Mouse (Mus musculus) liver, embryonic 15.5 days (tissue): ENCODE results near the gene Grpel1. TPM values are rescaled to one million over a fixed set of nuclear protein-coding genes. Genes with fewer than 3 reads are reported as not detected.
A peak's percentile ranks its signal among the peaks of the same experiment; 100 is the strongest.

ENCODE experiments used
- ATAC-seq: fragments of 200-750 bp; cut with Nextera tagmentation; 2 replicates; pipeline ENCODE4 v1.8.0; 2017; ENCODE audit warnings: moderate number of reproducible peaks, mild to moderate bottlenecking, moderate library complexity; ENCODE audit not compliant: insufficient read depth
- H3K27ac ChIP-seq: fragments of 300-500 bp; sonication (generic); replicated peaks from 2 replicates; pipeline ENCODE4 v1.5.1; 2015; ENCODE audit warnings: mild to moderate bottlenecking, inconsistent platforms
- H3K27me3 ChIP-seq: fragments of 300-500 bp; sonication (generic); 2 replicates; pipeline ENCODE4 v1.6.1; 2015; ENCODE audit warnings: mild to moderate bottlenecking, inconsistent platforms
- H3K36me3 ChIP-seq: fragments of 300-500 bp; sonication (generic); replicated peaks from 2 replicates; pipeline ENCODE4 v1.6.1; 2015; ENCODE audit warnings: moderate library complexity, mild to moderate bottlenecking, inconsistent platforms
- H3K4me1 ChIP-seq: fragments of 300-500 bp; sonication (generic); replicated peaks from 2 replicates; pipeline ENCODE4 v1.6.1; 2015; ENCODE audit warnings: inconsistent platforms
- H3K4me2 ChIP-seq: fragments of 300-500 bp; sonication (generic); 2 replicates; pipeline ENCODE4 v1.6.1; 2015; ENCODE audit warnings: moderate library complexity, mild to moderate bottlenecking, inconsistent platforms
- H3K4me3 ChIP-seq: fragments of 300-500 bp; sonication (generic); replicated peaks from 2 replicates; pipeline ENCODE4 v1.5.1; 2015; ENCODE audit warnings: mild to moderate bottlenecking, inconsistent platforms
- H3K9ac ChIP-seq: fragments of 300-500 bp; sonication (generic); 2 replicates; pipeline ENCODE4 v1.6.1; 2015; ENCODE audit warnings: moderate library complexity, mild to moderate bottlenecking, inconsistent platforms
- H3K9me3 ChIP-seq: fragments of 300-500 bp; sonication (generic); replicated peaks from 2 replicates; pipeline ENCODE4 v1.6.1; 2016; ENCODE audit warnings: inconsistent platforms
- WGBS: fragments of 180-500 bp; shearing (Covaris S2); methylation state at CpG from one replicate; pipeline ENCODE4 v1.1.7; 2015; ENCODE audit warnings: mixed read lengths; ENCODE audit not compliant: insufficient replicate concordance; 5-methylcytosine and 5-hydroxymethylcytosine counted together
- polyA plus RNA-seq: library from polyadenylated mRNA; unstranded; fragments of >200 nt; fragmentation: Nextera tagmentation; extraction: Ambion mirVana; gene quantifications from 2 replicates; pipeline ENCODE4 v1.2.1, GENCODE M21; 2015

Gene Grpel1
- polyA plus RNA-seq, 1 experiment from 2014 or later, result 36.9 TPM

GRCm38 (mm10) chr5:36461231-36461630 lies 3.6 kb upstream of the Grpel1 start:
- 47% methylated on average over 2 of the region's 2 CpGs for WGBS
- no peak for ATAC-seq
- H3K9ac ChIP-seq, result no peak overlapping the region
- no peak overlapping the region for H3K4me2 ChIP-seq
- H3K27me3 ChIP-seq, result 0 out of 2 replicates have a peak, but pooled peaks cover 9% of the 10 kb centered on the region
- no peak overlapping the region for H3K4me3 ChIP-seq
- H3K36me3 ChIP-seq, result no peaks in the 10 kb centered on the region
- H3K27ac ChIP-seq, result no peak overlapping the region
- H3K9me3 ChIP-seq, result no peaks in the 10 kb centered on the region
- peaks cover 26% of the 10 kb centered on the region for H3K4me1 ChIP-seq

- no peaks in the 10 kb centered on the region for H3K27me3 ChIP-seq
- H3K4me1 ChIP-seq, result peaks cover 34% of the 10 kb centered on the region
- no peak overlapping the region for H3K4me2 ChIP-seq
- H3K36me3 ChIP-seq, result peaks cover 5% of the 10 kb centered on the region; the same call in 1 of the 2 replicates
- no peak overlapping the region for H3K4me3 ChIP-seq
- H3K27ac ChIP-seq, result no peak overlapping the region
- WGBS, result 11% methylated on average over 7 of the region's 7 CpGs
- ATAC-seq, result no peak
- no peak overlapping the region for H3K9ac ChIP-seq
- H3K9me3 ChIP-seq, result no peaks in the 10 kb centered on the region
Measured at GRCm38 (mm10) chr5:36462810-36463209, 2.0 kb upstream of the Grpel1 start.

GRCm38 (mm10) chr5:36463391-36463790 lies 1.4 kb upstream of the Grpel1 start:
- Histone ChIP-seq H3K4me1 (peaks cover 34% of the 10 kb centered on the region), H3K9ac (no peak overlapping the region), H3K4me2 (no peak overlapping the region), H3K9me3 (no peaks in the 10 kb centered on the region), H3K27ac (no peak overlapping the region), H3K27me3 (no peaks in the 10 kb centered on the region), H3K36me3 (peaks cover 10% of the 10 kb centered on the region), H3K4me3 (no peak overlapping the region)
- WGBS, result 61% methylated on average over 5 of the region's 5 CpGs
- ATAC-seq, result no peak

- peak overlapping the region; percentile 85 for H3K27ac ChIP-seq
- ATAC-seq, result no peak
- H3K4me3 ChIP-seq, result peak overlapping the region; percentile 87
- peak overlapping the region; percentile 94 for H3K4me2 ChIP-seq
- peaks cover 34% of the 10 kb centered on the region for H3K4me1 ChIP-seq
- 3% methylated on average over 8 of the region's 8 CpGs for WGBS
- no peaks in the 10 kb centered on the region for H3K9me3 ChIP-seq
- no peaks in the 10 kb centered on the region for H3K27me3 ChIP-seq
- H3K36me3 ChIP-seq, result peaks cover 34% of the 10 kb centered on the region
- peak overlapping the region; percentile 79 for H3K9ac ChIP-seq
Measured at GRCm38 (mm10) chr5:36465889-36466288, 1.1 kb downstream of the Grpel1 start.

GRCm38 (mm10) chr5:36471206-36471605 lies 6.4 kb downstream of the Grpel1 start:
- Histone ChIP-seq H3K4me1 (peaks cover 9% of the 10 kb centered on the region), H3K4me2 (no peak overlapping the region), H3K27me3 (no peaks in the 10 kb centered on the region), H3K9ac (no peak overlapping the region), H3K27ac (no peak overlapping the region), H3K36me3 (peaks cover 76% of the 10 kb centered on the region), H3K4me3 (no peak overlapping the region), H3K9me3 (no peaks in the 10 kb centered on the region)
- WGBS, result 85% methylated on average over 8 of the region's 8 CpGs
- ATAC-seq, result no peak

- Histone ChIP-seq H3K27me3 (no peaks in the 10 kb centered on the region), H3K4me3 (no peak overlapping the region), H3K36me3 (peaks cover 75% of the 10 kb centered on the region), H3K4me1 (peaks cover 10% of the 10 kb centered on the region), H3K9ac (no peak overlapping the region), H3K4me2 (no peak overlapping the region), H3K27ac (no peak overlapping the region), H3K9me3 (no peaks in the 10 kb centered on the region)
- ATAC-seq, result no peak
- WGBS, result 75% methylated on average over 4 of the region's 4 CpGs
Measured at GRCm38 (mm10) chr5:36472876-36473655, 8.3 kb downstream of the Grpel1 start.

GRCm38 (mm10) chr5:36474283-36474682 lies 9.5 kb downstream of the Grpel1 start:
- ATAC-seq, result no peak; the same call in 1 of the 2 replicates
- H3K9ac ChIP-seq, result no peak overlapping the region
- no peaks in the 10 kb centered on the region for H3K9me3 ChIP-seq

GRCm38 (mm10) chr5:36477486-36477885 lies 12.7 kb downstream of the Grpel1 start:
- Histone ChIP-seq H3K27me3 (no peaks in the 10 kb centered on the region), H3K27ac (no peak overlapping the region), H3K36me3 (peaks cover 32% of the 10 kb centered on the region), H3K4me3 (no peak overlapping the region), H3K4me1 (peaks cover 51% of the 10 kb centered on the region), H3K4me2 (no peak overlapping the region; the same call in 1 of the 2 replicates), H3K9ac (no peak overlapping the region), H3K9me3 (no peaks in the 10 kb centered on the region)
- no peak for ATAC-seq
- WGBS, result 42% methylated on average over 3 of the region's 3 CpGs

More at GRCm38 (mm10) chr5:36474283-36474682, 9.5 kb downstream of the Grpel1 start:
- Histone ChIP-seq H3K27me3 (no peaks in the 10 kb centered on the region), H3K36me3 (peaks cover 64% of the 10 kb centered on the region), H3K27ac (no peak overlapping the region), H3K4me3 (no peak overlapping the region), H3K4me2 (no peak overlapping the region), H3K4me1 (peaks cover 20% of the 10 kb centered on the region)
- 78% methylated on average over 5 of the region's 5 CpGs for WGBS

GRCm38 (mm10) chr5:36478540-36479420 lies 14.0 kb downstream of the Grpel1 start:
- WGBS, result 64% methylated on average over 6 of the region's 6 CpGs
- no peaks in the 10 kb centered on the region for H3K27me3 ChIP-seq
- H3K9ac ChIP-seq, result no peak overlapping the region
- H3K4me3 ChIP-seq, result no peak overlapping the region
- H3K27ac ChIP-seq, result no peak overlapping the region
- H3K4me1 ChIP-seq, result peaks cover 63% of the 10 kb centered on the region
- no peaks in the 10 kb centered on the region for H3K9me3 ChIP-seq
- H3K36me3 ChIP-seq, result peaks cover 22% of the 10 kb centered on the region
- no peak overlapping the region for H3K4me2 ChIP-seq
- ATAC-seq, result no peak

GRCm38 (mm10) chr5:36479735-36480134 lies 14.9 kb downstream of the Grpel1 start:
- Histone ChIP-seq H3K4me2 (no peak overlapping the region), H3K27me3 (peaks cover 2% of the 10 kb centered on the region; the same call in 1 of the 2 replicates), H3K9ac (no peak overlapping the region), H3K4me1 (peaks cover 65% of the 10 kb centered on the region), H3K4me3 (no peak overlapping the region), H3K36me3 (peaks cover 16% of the 10 kb centered on the region), H3K9me3 (no peaks in the 10 kb centered on the region), H3K27ac (no peak overlapping the region)
- WGBS, result 39% methylated on average over 2 of the region's 2 CpGs
- ATAC-seq, result no peak

- H3K9ac ChIP-seq, result no peak overlapping the region
- peaks cover 9% of the 10 kb centered on the region for H3K27me3 ChIP-seq
- WGBS, result 66% methylated on average over 4 of the region's 4 CpGs
Measured at GRCm38 (mm10) chr5:36480398-36480797, 15.6 kb downstream of the Grpel1 start.

More at GRCm38 (mm10) chr5:36480398-36480797, 15.6 kb downstream of the Grpel1 start:
- Histone ChIP-seq H3K9me3 (no peaks in the 10 kb centered on the region), H3K27ac (no peak overlapping the region), H3K4me1 (peaks cover 72% of the 10 kb centered on the region), H3K36me3 (peaks cover 12% of the 10 kb centered on the region), H3K4me3 (no peak overlapping the region), H3K4me2 (no peak overlapping the region)
- no peak for ATAC-seq
